Mouse (Mus musculus): Measurements from ENCODE around the gene Mrps7. TPM values are rescaled to one million over a fixed set of nuclear protein-coding genes. Genes with fewer than 3 reads are reported as not detected.

Mrps7 gene
- 104 and 112 TPM in 2 replicates for polyA plus RNA-seq (2016; fragmentation: Nextera tagmentation; extraction: Ambion mirVana)

- no peaks in the 10 kb centered on the region for H3K9me3 ChIP-seq
- H3K4me3 ChIP-seq, result peak within 1 kb of the TSS; percentile 80
- peak within 1 kb of the TSS; percentile 99 for H3K27ac ChIP-seq
- no peaks in the 10 kb centered on the region for H3K27me3 ChIP-seq (ENCODE audit: insufficient read depth, poor library complexity, severe bottlenecking)
- DNase-seq (ENCODE audit: low spot score), result peak; percentile 89
- under 1% methylated on average over 93 of the region's 93 CpGs for WGBS
- H3K36me3 ChIP-seq, result peaks cover 69% of the 10 kb centered on the region
- peaks cover 40% of the 10 kb centered on the region for H3K4me1 ChIP-seq (replicated peaks)
Observed at GRCm38 (mm10) chr11:115603476-115604303, at the start of gene Mrps7, which contains the start of gene Gga3. TSS of gene Mrps7 (plus strand) at chr11:115603925. TSS of gene Gga3 (minus strand) at chr11:115604051.

- WGBS, result 82% methylated on average over 17 of the region's 17 CpGs
- Histone ChIP-seq H3K9me3 (no peaks in the 10 kb centered on the region), H3K4me1 (replicated peaks) (no peaks in the 10 kb centered on the region), H3K27ac (no peak overlapping the region), H3K36me3 (no peaks in the 10 kb centered on the region), H3K4me3 (no peak overlapping the region), H3K27me3 (ENCODE audit: insufficient read depth, poor library complexity, severe bottlenecking) (no peaks in the 10 kb centered on the region)
- DNase-seq (ENCODE audit: low spot score), result no peak
Observed at GRCm38 (mm10) chr11:115555717-115556116, 48.0 kb upstream of the Mrps7 start.

- peak overlapping the region; percentile 99 for H3K27ac ChIP-seq
- no peak for DNase-seq (ENCODE audit: low spot score)
Observed at GRCm38 (mm10) chr11:115563406-115563805, 40.3 kb upstream of the Mrps7 start.

GRCm38 (mm10) chr11:115564064-115564809 lies 39.5 kb upstream of the Mrps7 start, which contains the start of gene Nup85:
TSS of gene Nup85 (plus strand) at chr11:115564434.
- Histone ChIP-seq H3K9me3 (no peaks in the 10 kb centered on the region), H3K36me3 (peaks cover 36% of the 10 kb centered on the region), H3K4me1 (replicated peaks) (peaks cover 21% of the 10 kb centered on the region), H3K4me3 (peak within 1 kb of the TSS; percentile 93), H3K27ac (peak within 1 kb of the TSS; percentile 99), H3K27me3 (ENCODE audit: insufficient read depth, poor library complexity, severe bottlenecking) (no peaks in the 10 kb centered on the region)
- peak; percentile 97 for DNase-seq (ENCODE audit: low spot score)
- under 1% methylated on average over 42 of the region's 42 CpGs for WGBS

More at GRCm38 (mm10) chr11:115563406-115563805, 40.3 kb upstream of the Mrps7 start:
- Histone ChIP-seq H3K4me1 (replicated peaks) (peaks cover 21% of the 10 kb centered on the region), H3K4me3 (peak overlapping the region; percentile 93), H3K9me3 (no peaks in the 10 kb centered on the region), H3K36me3 (peaks cover 27% of the 10 kb centered on the region), H3K27me3 (ENCODE audit: insufficient read depth, poor library complexity, severe bottlenecking) (no peaks in the 10 kb centered on the region)
- WGBS, result 50% methylated on average over 4 of the region's 4 CpGs

GRCm38 (mm10) chr11:115564961-115565360 lies 38.8 kb upstream of the Mrps7 start:
- Histone ChIP-seq H3K27ac (peak overlapping the region; percentile 99), H3K9me3 (no peaks in the 10 kb centered on the region), H3K27me3 (ENCODE audit: insufficient read depth, poor library complexity, severe bottlenecking) (no peaks in the 10 kb centered on the region), H3K4me3 (peak overlapping the region; percentile 93), H3K4me1 (replicated peaks) (peaks cover 21% of the 10 kb centered on the region), H3K36me3 (peaks cover 43% of the 10 kb centered on the region)
- 21% methylated on average over 7 of the region's 7 CpGs for WGBS
- DNase-seq (ENCODE audit: low spot score), result no peak

GRCm38 (mm10) chr11:115579080-115579479 lies 24.6 kb upstream of the Mrps7 start:
- H3K9me3 ChIP-seq, result no peaks in the 10 kb centered on the region
- no peak for DNase-seq (ENCODE audit: low spot score)
- H3K4me1 ChIP-seq (replicated peaks), result no peaks in the 10 kb centered on the region
- H3K27me3 ChIP-seq (ENCODE audit: insufficient read depth, poor library complexity, severe bottlenecking), result no peaks in the 10 kb centered on the region
- H3K27ac ChIP-seq, result no peak overlapping the region
- H3K36me3 ChIP-seq, result peaks cover 83% of the 10 kb centered on the region
- no peak overlapping the region for H3K4me3 ChIP-seq

- H3K27ac ChIP-seq, result no peak overlapping the region
- no peaks in the 10 kb centered on the region for H3K27me3 ChIP-seq (ENCODE audit: insufficient read depth, poor library complexity, severe bottlenecking)
- H3K4me1 ChIP-seq (replicated peaks), result no peaks in the 10 kb centered on the region
- H3K36me3 ChIP-seq, result peaks cover 100% of the 10 kb centered on the region
- no peak overlapping the region for H3K4me3 ChIP-seq
- WGBS, result 86% methylated on average over 10 of the region's 10 CpGs
- DNase-seq (ENCODE audit: low spot score), result no peak
- H3K9me3 ChIP-seq, result no peaks in the 10 kb centered on the region
Observed at GRCm38 (mm10) chr11:115582913-115583606, 20.7 kb upstream of the Mrps7 start.

- Histone ChIP-seq H3K27me3 (ENCODE audit: insufficient read depth, poor library complexity, severe bottlenecking) (no peaks in the 10 kb centered on the region), H3K9me3 (no peaks in the 10 kb centered on the region), H3K4me1 (replicated peaks) (no peaks in the 10 kb centered on the region; the same call in 1 of the 2 replicates), H3K4me3 (no peak overlapping the region), H3K36me3 (peaks cover 97% of the 10 kb centered on the region), H3K27ac (no peak overlapping the region)
- DNase-seq (ENCODE audit: low spot score), result no peak
- 90% methylated on average over 10 of the region's 10 CpGs for WGBS
Observed at GRCm38 (mm10) chr11:115584376-115585073, 19.2 kb upstream of the Mrps7 start.

GRCm38 (mm10) chr11:115585573-115586100 lies 18.1 kb upstream of the Mrps7 start:
- no peaks in the 10 kb centered on the region; the same call in 1 of the 2 replicates for H3K4me1 ChIP-seq (replicated peaks)
- H3K36me3 ChIP-seq, result peaks cover 97% of the 10 kb centered on the region
- no peak for DNase-seq (ENCODE audit: low spot score)
- no peaks in the 10 kb centered on the region for H3K9me3 ChIP-seq
- no peaks in the 10 kb centered on the region for H3K27me3 ChIP-seq (ENCODE audit: insufficient read depth, poor library complexity, severe bottlenecking)
- H3K27ac ChIP-seq, result no peak overlapping the region
- 89% methylated on average over 7 of the region's 7 CpGs for WGBS
- no peak overlapping the region for H3K4me3 ChIP-seq

GRCm38 (mm10) chr11:115586403-115586802 lies 17.3 kb upstream of the Mrps7 start:
- DNase-seq (ENCODE audit: low spot score), result no peak
- H3K36me3 ChIP-seq, result peaks cover 97% of the 10 kb centered on the region
- WGBS, result 92% methylated on average over 9 of the region's 9 CpGs

GRCm38 (mm10) chr11:115587984-115588383 lies 15.7 kb upstream of the Mrps7 start:
- H3K4me1 ChIP-seq (replicated peaks), result no peaks in the 10 kb centered on the region; the same call in 1 of the 2 replicates
- peaks cover 97% of the 10 kb centered on the region for H3K36me3 ChIP-seq
- H3K27ac ChIP-seq, result no peak overlapping the region
- H3K9me3 ChIP-seq, result no peaks in the 10 kb centered on the region
- DNase-seq (ENCODE audit: low spot score), result no peak
- 80% methylated on average over 9 of the region's 9 CpGs for WGBS
- no peak overlapping the region for H3K4me3 ChIP-seq
- no peaks in the 10 kb centered on the region for H3K27me3 ChIP-seq (ENCODE audit: insufficient read depth, poor library complexity, severe bottlenecking)

More at GRCm38 (mm10) chr11:115586403-115586802, 17.3 kb upstream of the Mrps7 start:
- H3K27ac ChIP-seq, result no peak overlapping the region
- no peaks in the 10 kb centered on the region for H3K9me3 ChIP-seq
- H3K27me3 ChIP-seq (ENCODE audit: insufficient read depth, poor library complexity, severe bottlenecking), result no peaks in the 10 kb centered on the region
- no peaks in the 10 kb centered on the region; the same call in 1 of the 2 replicates for H3K4me1 ChIP-seq (replicated peaks)
- no peak overlapping the region for H3K4me3 ChIP-seq
